Mouse (Mus musculus): ENCODE results near the gene Slc35d3. TPM values are rescaled to one million over a fixed set of nuclear protein-coding genes. Genes with fewer than 3 reads are reported as not detected.

Slc35d3 gene
- 0.67 and 0.69 TPM in 2 replicates for total RNA-seq (2012; rRNA removed)

DNA sequence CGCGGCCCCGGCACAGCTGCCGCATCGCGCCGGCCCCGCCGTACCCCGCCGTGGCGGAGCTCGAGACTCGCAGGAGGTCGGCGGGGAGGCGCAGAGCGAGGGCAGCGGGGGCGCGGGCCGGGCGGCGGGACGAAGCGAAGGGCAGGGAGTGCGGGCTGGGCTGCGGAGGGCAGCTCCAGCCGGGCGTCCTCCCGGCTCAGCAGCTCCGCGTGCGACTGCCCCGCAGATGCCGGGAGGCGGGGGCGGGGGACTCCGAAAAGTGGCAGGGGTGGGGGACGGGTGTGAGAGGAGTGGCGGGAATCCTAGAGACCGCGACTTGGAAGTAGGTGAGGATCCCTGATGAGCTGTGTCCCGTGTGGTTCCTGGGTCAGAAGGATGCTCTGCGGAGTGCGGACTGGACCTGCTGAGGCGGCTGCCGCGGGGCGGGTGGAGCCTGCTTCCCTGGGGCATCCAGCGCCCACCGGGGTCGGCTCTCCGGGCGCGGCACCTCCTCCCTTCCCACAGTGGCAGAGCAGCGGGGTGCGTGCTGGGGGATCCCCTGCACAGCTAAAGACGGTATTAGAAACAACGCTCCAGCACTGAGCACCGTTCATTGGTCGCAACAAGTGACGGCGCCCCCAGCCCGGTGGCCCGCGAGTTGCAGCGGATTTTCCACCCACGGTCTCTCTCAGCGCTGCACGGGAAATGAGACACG, at the start of gene Slc35d3:
TSS of gene Slc35d3 (minus strand) at position 462 of the 694 bp plus-strand sequence.
- peaks cover 2% of the 10 kb centered on the region in 2 experiments; a peak in 2 of 4 replicates for H3K4me1 ChIP-seq (ENCODE audit: control insufficient read depth in 2 of 2, insufficient read depth in 2 of 2, low read length in 2 of 2, poor library complexity in 1 of 2)
- peak within 1 kb of the TSS; percentile 33; the same call in 1 of the 2 replicates for H3K9ac ChIP-seq (ENCODE audit: insufficient read depth, low read depth, low read length, poor library complexity, severe bottlenecking)
- no peak within 1 kb of the TSS for H3K27ac ChIP-seq (ENCODE audit: insufficient read depth, low read depth, low read length, poor library complexity, severe bottlenecking)
- in situ Hi-C loops (cut with MboI; ENCODE audit: low sequenced_read_pairs in 2 of 2, unreplicated experiment in 2 of 2), result no loop called here
- H3K36me3 ChIP-seq (ENCODE audit: control insufficient read depth, insufficient read depth, low read length, poor library complexity, severe bottlenecking), result no peaks in the 10 kb centered on the region
- H3K9me3 ChIP-seq (ENCODE audit: control insufficient read depth, insufficient read depth, low read depth, low read length), result no peaks in the 10 kb centered on the region
- H3K4me3 ChIP-seq (ENCODE audit: insufficient read depth in 1 of 2, low read depth in 1 of 2, low read length in 2 of 2, poor library complexity in 1 of 2, severe bottlenecking in 1 of 2), result peak within 1 kb of the TSS; percentile 61 to 69
- TF ChIP-seq HCFC1 (IDR thresholded peaks at IDR 0.05; ENCODE audit: borderline replicate concordance, insufficient read depth, low read length) (no peak), CHD2 (IDR thresholded peaks at IDR 0.05; ENCODE audit: low read depth, low read length) (no peak), ZNF384 (IDR thresholded peaks at IDR 0.05; ENCODE audit: low read depth, low read length) (no peak), ZC3H11A (IDR thresholded peaks at IDR 0.05; ENCODE audit: borderline replicate concordance, low read depth, low read length) (no peak)
- DNase-seq (ENCODE audit: low read depth, low spot score), result no peak

DNA sequence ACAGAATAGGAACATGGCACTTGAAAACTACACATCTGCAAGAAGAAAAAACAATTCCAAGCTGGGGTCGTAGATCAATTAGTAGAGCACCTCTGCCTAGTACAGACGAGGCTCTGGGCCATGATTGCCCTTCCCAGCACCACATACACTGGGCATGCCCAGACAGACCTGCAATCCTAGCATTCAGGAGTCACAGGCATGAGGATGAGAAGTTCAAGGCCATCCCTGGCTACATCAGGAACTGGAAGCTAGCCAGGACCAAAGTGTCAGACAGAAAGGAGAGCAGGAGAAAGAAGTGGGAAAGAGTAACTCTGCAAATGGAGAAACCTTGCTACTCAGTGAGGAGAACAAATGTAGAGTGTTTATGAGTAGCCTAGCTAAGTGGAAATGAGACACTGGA, 48.9 kb upstream of the Slc35d3 start:
- Histone ChIP-seq H3K4me3 (ENCODE audit: insufficient read depth in 1 of 2, low read depth in 1 of 2, low read length in 2 of 2, poor library complexity in 1 of 2, severe bottlenecking in 1 of 2) (no peak overlapping the region), H3K9ac (ENCODE audit: insufficient read depth, low read depth, low read length, poor library complexity, severe bottlenecking) (no peak overlapping the region), H3K27ac (ENCODE audit: insufficient read depth, low read depth, low read length, poor library complexity, severe bottlenecking) (no peak overlapping the region), H3K4me1 (ENCODE audit: control insufficient read depth in 2 of 2, insufficient read depth in 2 of 2, low read length in 2 of 2, poor library complexity in 1 of 2) (no peaks in the 10 kb centered on the region), H3K36me3 (ENCODE audit: control insufficient read depth, insufficient read depth, low read length, poor library complexity, severe bottlenecking) (peaks cover 5% of the 10 kb centered on the region), H3K9me3 (ENCODE audit: control insufficient read depth, insufficient read depth, low read depth, low read length) (no peaks in the 10 kb centered on the region)
- DNase-seq (ENCODE audit: low read depth, low spot score), result no peak
- in situ Hi-C loops (cut with MboI; ENCODE audit: low sequenced_read_pairs in 2 of 2, unreplicated experiment in 2 of 2), result loop anchor here in 1 of 2 experiments (25.0 kb wide), 1 partner anchor 188 kb away; the partner anchor contains the start of gene Il20ra
- TF ChIP-seq HCFC1 (IDR thresholded peaks at IDR 0.05; ENCODE audit: borderline replicate concordance, insufficient read depth, low read length) (no peak), CHD2 (IDR thresholded peaks at IDR 0.05; ENCODE audit: low read depth, low read length) (no peak), MAFK (IDR thresholded peaks at IDR 0.05; ENCODE audit: insufficient read depth, low read depth, low read length) (no peak)

DNA sequence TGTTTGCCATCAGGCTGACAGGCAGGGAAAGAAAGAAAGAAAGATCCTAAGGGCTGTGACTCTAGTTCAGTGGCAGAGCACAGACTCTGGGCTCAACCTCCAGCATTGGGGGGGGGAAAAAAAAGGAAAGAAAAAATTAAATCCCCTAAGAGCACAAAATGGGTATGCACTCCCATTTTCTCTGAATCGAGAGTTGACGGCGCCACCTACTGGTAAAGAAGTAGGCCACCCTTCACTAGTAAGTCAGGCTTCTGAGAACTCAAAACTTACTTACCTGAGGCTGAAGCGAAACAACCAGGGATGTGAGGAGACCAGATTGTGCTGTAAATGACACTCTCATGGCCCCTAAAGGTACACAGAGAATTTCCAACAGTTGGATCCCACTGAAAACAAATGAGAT, 42.7 kb upstream of the Slc35d3 start:
- no peaks in the 10 kb centered on the region for H3K9me3 ChIP-seq (ENCODE audit: control insufficient read depth, insufficient read depth, low read depth, low read length)
- in situ Hi-C loops (cut with MboI; ENCODE audit: low sequenced_read_pairs in 2 of 2, unreplicated experiment in 2 of 2), result no loop called here
- H3K4me3 ChIP-seq (ENCODE audit: insufficient read depth in 1 of 2, low read depth in 1 of 2, low read length in 2 of 2, poor library complexity in 1 of 2, severe bottlenecking in 1 of 2), result no peak overlapping the region
- DNase-seq (ENCODE audit: low read depth, low spot score), result no peak
- H3K27ac ChIP-seq (ENCODE audit: insufficient read depth, low read depth, low read length, poor library complexity, severe bottlenecking), result no peak overlapping the region
- H3K4me1 ChIP-seq (ENCODE audit: control insufficient read depth in 2 of 2, insufficient read depth in 2 of 2, low read length in 2 of 2, poor library complexity in 1 of 2), result peaks cover 3 to 5% of the 10 kb centered on the region in 2 experiments; a peak in 3 of 4 replicates
- H3K36me3 ChIP-seq (ENCODE audit: control insufficient read depth, insufficient read depth, low read length, poor library complexity, severe bottlenecking), result peaks cover 9% of the 10 kb centered on the region
- H3K9ac ChIP-seq (ENCODE audit: insufficient read depth, low read depth, low read length, poor library complexity, severe bottlenecking), result no peak overlapping the region
- no peak for TF ChIP-seq HCFC1 (IDR thresholded peaks at IDR 0.05; ENCODE audit: borderline replicate concordance, insufficient read depth, low read length)
- TF ChIP-seq MAFK (IDR thresholded peaks at IDR 0.05; ENCODE audit: insufficient read depth, low read depth, low read length), result no peak
- no peak for TF ChIP-seq CHD2 (IDR thresholded peaks at IDR 0.05; ENCODE audit: low read depth, low read length)
- no peak for TF ChIP-seq ZNF384 (IDR thresholded peaks at IDR 0.05; ENCODE audit: low read depth, low read length)

DNA sequence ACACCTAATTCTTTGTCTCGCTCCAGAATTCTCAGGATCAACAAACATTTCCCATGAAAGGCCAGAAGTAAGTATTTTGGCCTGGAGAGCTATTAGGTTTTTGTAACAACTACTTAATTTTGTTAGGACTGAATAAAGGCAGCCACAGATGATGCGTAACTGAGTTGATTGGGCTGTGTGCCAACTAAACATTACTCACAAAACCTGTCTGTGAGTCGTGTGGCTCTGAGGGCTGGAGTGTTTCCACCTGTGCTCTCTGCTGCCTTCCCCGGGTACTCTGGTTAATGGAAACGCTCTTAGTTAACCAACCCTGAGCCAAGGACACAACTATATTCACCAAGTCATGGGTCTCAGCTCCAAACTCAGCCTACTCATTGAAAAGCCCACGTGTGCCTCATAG, 41.9 kb upstream of the Slc35d3 start:
- Histone ChIP-seq H3K27ac (ENCODE audit: insufficient read depth, low read depth, low read length, poor library complexity, severe bottlenecking) (no peak overlapping the region), H3K4me1 (ENCODE audit: control insufficient read depth in 2 of 2, insufficient read depth in 2 of 2, low read length in 2 of 2, poor library complexity in 1 of 2) (peaks cover 3 to 5% of the 10 kb centered on the region in 2 experiments; a peak in 3 of 4 replicates), H3K9ac (ENCODE audit: insufficient read depth, low read depth, low read length, poor library complexity, severe bottlenecking) (no peak overlapping the region), H3K36me3 (ENCODE audit: control insufficient read depth, insufficient read depth, low read length, poor library complexity, severe bottlenecking) (peaks cover 6% of the 10 kb centered on the region), H3K9me3 (ENCODE audit: control insufficient read depth, insufficient read depth, low read depth, low read length) (no peaks in the 10 kb centered on the region), H3K4me3 (ENCODE audit: insufficient read depth in 1 of 2, low read depth in 1 of 2, low read length in 2 of 2, poor library complexity in 1 of 2, severe bottlenecking in 1 of 2) (no peak overlapping the region)
- TF ChIP-seq HCFC1 (IDR thresholded peaks at IDR 0.05; ENCODE audit: borderline replicate concordance, insufficient read depth, low read length) (no peak), ZC3H11A (IDR thresholded peaks at IDR 0.05; ENCODE audit: borderline replicate concordance, low read depth, low read length) (no peak), ZNF384 (IDR thresholded peaks at IDR 0.05; ENCODE audit: low read depth, low read length) (no peak), MAFK (IDR thresholded peaks at IDR 0.05; ENCODE audit: insufficient read depth, low read depth, low read length) (no peak), CHD2 (IDR thresholded peaks at IDR 0.05; ENCODE audit: low read depth, low read length) (no peak)
- in situ Hi-C loops (cut with MboI; ENCODE audit: low sequenced_read_pairs in 2 of 2, unreplicated experiment in 2 of 2), result no loop called here
- DNase-seq (ENCODE audit: low read depth, low spot score), result no peak
